Mouse (Mus musculus) lung, embryonic 16.5 days (tissue): ENCODE data around the gene Mboat7. TPM values are rescaled to one million over a fixed set of nuclear protein-coding genes. Genes with fewer than 3 reads are reported as not detected.
A peak's percentile ranks its signal among the peaks of the same experiment; 100 is the strongest.
"Not testable (repeated sequence)": the region's sequence is repeated elsewhere in the genome, so short reads cannot be mapped to it uniquely, and the experiment has no call there.

ENCODE experiments used
- ATAC-seq: fragments of 200-750 bp; cut with Nextera tagmentation; 2 replicates; pipeline ENCODE4 v1.8.0; 2017; ENCODE audit warnings: low read depth, mild to moderate bottlenecking, moderate library complexity
- H3K27ac ChIP-seq: fragments of 300-500 bp; sonication (generic); 2 replicates; pipeline ENCODE4 v1.5.1; 2014; ENCODE audit warnings: mild to moderate bottlenecking, control low read depth, low read length
- H3K27me3 ChIP-seq: fragments of 300-500 bp; sonication (generic); 2 replicates; pipeline ENCODE4 v1.6.1; 2014; ENCODE audit warnings: low read depth, low read length, mixed read lengths; ENCODE audit not compliant: control insufficient read depth, insufficient read depth
- H3K36me3 ChIP-seq: fragments of 300-500 bp; sonication (generic); 2 replicates; pipeline ENCODE4 v1.6.1; 2014; ENCODE audit warnings: low read length; ENCODE audit not compliant: control insufficient read depth, insufficient read depth
- H3K4me1 ChIP-seq: fragments of 300-500 bp; sonication (generic); replicated peaks from 2 replicates; pipeline ENCODE4 v1.6.1; 2014; ENCODE audit warnings: low read length, mixed read lengths; ENCODE audit not compliant: control insufficient read depth, insufficient read depth
- H3K4me2 ChIP-seq: fragments of 300-500 bp; sonication (generic); 2 replicates; pipeline ENCODE4 v1.6.1; 2014; ENCODE audit warnings: low read depth, low read length, control low read depth
- H3K4me3 ChIP-seq: fragments of 300-500 bp; sonication (generic); 2 replicates; pipeline ENCODE4 v1.5.1; 2014; ENCODE audit warnings: mild to moderate bottlenecking, low read length, control low read depth
- H3K9ac ChIP-seq: fragments of 300-500 bp; sonication (generic); 2 replicates; pipeline ENCODE4 v1.6.1; 2014; ENCODE audit warnings: low read length, control low read depth
- H3K9me3 ChIP-seq: fragments of 300-500 bp; sonication (generic); 2 replicates; pipeline ENCODE4 v1.6.1; 2016; ENCODE audit warnings: low read length; ENCODE audit not compliant: control insufficient read depth
- WGBS: fragments of 180-500 bp; shearing (Covaris S2); extraction: QIAGEN DNeasy Blood & Tissue Kit; methylation state at CpG from one replicate; pipeline ENCODE4 v1.1.7; 2014; 5-methylcytosine and 5-hydroxymethylcytosine counted together
- polyA plus RNA-seq: library from polyadenylated mRNA; unstranded; fragments of >200 nt; fragmentation: Nextera tagmentation; extraction: Ambion mirVana; gene quantifications from 2 replicates; pipeline ENCODE4 v1.2.1, GENCODE M21; 2015

The Mboat7 gene
- polyA plus RNA-seq, 1 experiment from 2014 or later, result 51.3 TPM

DNA sequence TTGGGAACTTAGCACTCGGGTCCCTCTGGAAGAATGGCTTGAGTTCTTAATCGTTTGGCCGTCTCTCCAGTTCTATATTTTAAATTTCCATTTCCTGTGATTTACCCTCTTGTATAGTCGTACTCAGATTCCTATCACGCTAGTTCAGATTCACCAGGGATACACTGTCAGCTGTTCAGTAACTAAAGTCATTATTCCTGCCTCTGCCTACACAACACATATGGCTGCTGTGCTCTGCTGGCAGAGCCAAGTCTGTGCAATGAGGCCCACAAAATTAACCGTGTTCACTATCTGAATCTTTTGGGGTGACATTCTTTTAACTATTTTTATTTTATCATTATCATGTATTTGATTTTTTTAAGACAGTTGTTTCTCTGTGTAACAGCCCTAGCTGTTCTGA lies 5.1 kb upstream of the Mboat7 start:
- H3K9ac ChIP-seq, result no peak overlapping the region
- 95% methylated on average over 6 of the region's 6 CpGs for WGBS

DNA sequence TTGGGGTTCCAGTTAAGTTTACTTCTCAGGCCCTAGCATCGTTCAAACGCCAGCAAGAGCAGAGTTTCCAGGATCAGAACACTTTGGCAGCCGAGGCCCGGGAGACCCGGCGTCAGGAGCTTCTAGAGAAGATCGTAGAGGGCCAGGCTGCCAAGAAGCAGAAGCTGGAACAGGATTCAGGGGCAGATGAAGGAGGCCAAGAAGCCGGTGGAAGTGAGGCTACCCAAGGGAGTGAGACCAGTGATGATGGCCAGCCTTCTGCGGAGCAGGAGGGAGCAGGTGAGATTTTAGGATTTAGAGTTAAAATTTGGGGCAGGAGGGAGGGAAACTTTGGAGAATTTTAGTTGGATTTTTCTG lies 1.6 kb upstream of the Mboat7 start:
- not testable (repeated sequence) for ATAC-seq, H3K9me3 ChIP-seq, H3K27me3 ChIP-seq
- Histone ChIP-seq H3K4me2 (peak overlapping the region; percentile 85), H3K4me1 (peaks cover 17% of the 10 kb centered on the region), H3K9ac (peak overlapping the region; percentile 96), H3K27ac (peak overlapping the region; percentile 98), H3K4me3 (peak overlapping the region; percentile 83), H3K36me3 (peaks cover 28% of the 10 kb centered on the region)
- 1% methylated on average over 9 of the region's 9 CpGs for WGBS

More for the DNA sequence above, 5.1 kb upstream of the Mboat7 start:
- ATAC-seq, result no peak
- no peak overlapping the region for H3K4me3 ChIP-seq
- H3K4me2 ChIP-seq, result no peak overlapping the region
- peaks cover 7% of the 10 kb centered on the region for H3K4me1 ChIP-seq
- peaks cover 33% of the 10 kb centered on the region for H3K36me3 ChIP-seq
- no peak overlapping the region for H3K27ac ChIP-seq
- H3K9me3 ChIP-seq, result no peaks in the 10 kb centered on the region
- no peaks in the 10 kb centered on the region for H3K27me3 ChIP-seq

DNA sequence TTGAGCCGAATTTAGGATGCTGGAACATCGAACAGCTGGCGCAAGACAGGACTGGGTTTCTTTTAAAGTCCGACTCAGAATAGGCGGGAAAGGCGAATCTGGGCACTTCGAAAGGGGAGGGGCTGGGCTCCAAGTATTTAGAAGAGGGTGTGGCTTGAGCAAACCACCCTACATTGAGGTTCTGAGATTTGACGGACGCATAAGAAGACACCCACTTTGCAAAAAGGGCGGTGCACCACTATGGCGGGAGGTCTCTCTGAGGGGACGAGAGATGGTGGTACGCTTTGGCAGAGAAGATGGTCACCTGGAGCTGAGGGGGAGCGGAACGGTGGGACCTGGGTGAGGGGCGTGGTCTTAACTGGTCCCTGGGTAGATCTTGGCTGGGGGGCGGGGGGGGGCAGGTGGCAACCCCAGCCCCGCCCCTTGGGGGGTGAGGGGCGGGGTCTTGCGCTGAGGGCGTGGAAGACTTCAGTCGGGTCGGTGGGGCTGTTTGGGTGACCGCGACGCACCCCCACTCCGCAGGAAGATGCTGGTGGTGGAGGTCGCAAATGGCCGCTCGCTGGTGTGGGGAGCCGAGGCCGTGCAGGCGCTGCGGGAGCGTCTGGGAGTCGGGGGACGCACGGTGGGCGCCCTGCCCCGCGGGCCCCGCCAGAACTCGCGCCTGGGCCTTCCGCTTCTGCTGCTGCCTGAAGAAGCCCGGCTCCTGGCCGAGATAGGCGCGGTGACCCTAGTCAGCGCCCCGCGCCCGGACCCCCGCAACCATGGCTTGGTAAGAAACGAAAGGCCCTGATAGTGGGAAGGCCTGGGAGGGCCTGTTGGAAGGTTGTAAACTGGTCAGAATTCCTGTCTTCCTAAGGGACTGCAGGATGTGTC lies 989 bp upstream of the Mboat7 start:
- ATAC-seq, result peak; percentile 73
- 1% methylated on average over 48 of the region's 55 CpGs for WGBS

DNA sequence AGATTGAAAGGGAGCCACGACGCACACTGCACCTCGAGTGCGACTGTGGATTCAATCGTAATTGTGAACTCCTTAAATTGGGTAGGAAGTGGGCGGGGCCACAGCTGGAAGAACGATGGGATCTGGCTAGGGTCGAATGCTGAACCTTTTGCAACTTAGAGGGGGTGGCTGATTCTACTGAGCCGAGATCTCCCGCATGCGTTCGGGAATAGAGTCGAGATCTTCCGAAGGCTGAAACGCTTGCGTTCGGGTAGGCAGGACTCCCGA lies 419 bp upstream of the Mboat7 start:
- H3K27ac ChIP-seq, result peak overlapping the region; percentile 98
- peak overlapping the region; percentile 83 for H3K4me3 ChIP-seq
- no peaks in the 10 kb centered on the region for H3K9me3 ChIP-seq
- peaks cover 17% of the 10 kb centered on the region for H3K4me1 ChIP-seq
- 0% methylated on average over 18 of the region's 18 CpGs for WGBS
- H3K4me2 ChIP-seq, result peak overlapping the region; percentile 85
- H3K36me3 ChIP-seq, result peaks cover 19% of the 10 kb centered on the region
- ATAC-seq, result no peak
- peak overlapping the region; percentile 96 for H3K9ac ChIP-seq
- no peaks in the 10 kb centered on the region for H3K27me3 ChIP-seq

More for the DNA sequence above, 989 bp upstream of the Mboat7 start:
- Histone ChIP-seq H3K36me3 (peaks cover 25% of the 10 kb centered on the region), H3K4me2 (peak overlapping the region; percentile 85), H3K27ac (peak overlapping the region; percentile 98), H3K9ac (peak overlapping the region; percentile 96), H3K4me3 (peak overlapping the region; percentile 83), H3K27me3 (no peaks in the 10 kb centered on the region), H3K9me3 (no peaks in the 10 kb centered on the region), H3K4me1 (peaks cover 17% of the 10 kb centered on the region)

DNA sequence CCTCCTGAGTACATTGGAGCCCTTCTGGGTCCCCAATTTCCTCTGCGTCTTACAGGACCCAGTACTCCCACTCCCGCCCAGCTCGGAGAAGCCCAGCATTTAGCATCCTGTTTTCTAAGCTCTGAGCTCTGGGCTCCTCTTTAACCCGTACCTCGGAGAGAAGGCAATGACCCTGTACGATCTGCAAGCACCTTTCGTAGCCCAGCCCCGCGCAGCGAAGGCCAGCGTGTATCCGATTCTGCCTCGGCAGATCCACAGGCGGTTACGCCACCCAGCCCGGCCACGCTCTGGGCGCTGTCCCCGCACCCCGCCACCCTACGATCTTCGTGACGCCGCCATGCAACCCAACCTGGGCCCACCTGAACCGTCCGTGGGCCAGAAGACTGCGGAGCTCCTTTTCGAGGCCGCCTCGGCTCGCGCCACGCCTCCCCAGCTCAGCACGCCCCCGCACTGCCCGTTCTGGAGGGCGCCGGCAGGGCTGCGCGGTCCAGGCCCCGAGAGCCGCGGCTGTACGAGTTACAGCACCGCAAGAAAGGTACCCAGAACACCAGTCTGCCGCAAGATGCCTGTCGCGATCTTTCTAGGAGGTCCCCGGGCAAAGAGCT lies 839 bp downstream of the Mboat7 start, which contains the start of gene Tsen34:
Gene Tsen34 (plus strand): TSS at position 482 of the 605 bp plus-strand sequence.
- peak within 1 kb of the TSS; percentile 96 for H3K9ac ChIP-seq
- peak within 1 kb of the TSS; percentile 83 for H3K4me3 ChIP-seq
- no peaks in the 10 kb centered on the region for H3K27me3 ChIP-seq
- no peak for ATAC-seq
- no peaks in the 10 kb centered on the region for H3K9me3 ChIP-seq
- under 1% methylated on average over 49 of the region's 49 CpGs for WGBS
- peak within 1 kb of the TSS; percentile 98 for H3K27ac ChIP-seq
- H3K4me1 ChIP-seq, result peaks cover 17% of the 10 kb centered on the region
- peaks cover 12% of the 10 kb centered on the region for H3K36me3 ChIP-seq
- H3K4me2 ChIP-seq, result peak within 1 kb of the TSS; percentile 85

DNA sequence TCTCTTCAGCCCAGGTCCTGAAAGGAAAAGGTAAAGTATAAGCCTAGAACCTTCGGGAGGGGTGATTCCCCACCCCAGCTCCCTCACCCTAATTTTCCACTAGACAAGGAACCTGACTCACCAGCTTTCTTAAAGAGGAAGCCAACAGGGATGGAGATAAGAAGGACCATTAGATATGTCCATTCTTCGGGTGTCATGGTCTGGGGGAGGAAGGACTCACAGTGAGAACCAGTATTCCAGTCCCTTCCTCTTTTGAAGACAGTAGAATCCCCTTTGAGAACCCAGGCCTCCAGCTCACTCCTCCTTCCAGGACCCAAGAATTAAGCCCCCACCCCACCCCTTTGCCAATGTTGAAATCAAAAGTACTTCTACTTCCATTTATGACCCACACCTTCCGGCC lies 1.4 kb downstream of the Mboat7 start:
- no peak for ATAC-seq
- Histone ChIP-seq H3K9ac (peak overlapping the region; percentile 96), H3K4me2 (peak overlapping the region; percentile 85), H3K27me3 (no peaks in the 10 kb centered on the region), H3K36me3 (peaks cover 10% of the 10 kb centered on the region), H3K4me1 (peaks cover 17% of the 10 kb centered on the region), H3K9me3 (no peaks in the 10 kb centered on the region), H3K27ac (peak overlapping the region; percentile 98; the same call in 1 of the 2 replicates), H3K4me3 (peak overlapping the region; percentile 83)
- 26% methylated on average over 3 of the region's 3 CpGs for WGBS

DNA sequence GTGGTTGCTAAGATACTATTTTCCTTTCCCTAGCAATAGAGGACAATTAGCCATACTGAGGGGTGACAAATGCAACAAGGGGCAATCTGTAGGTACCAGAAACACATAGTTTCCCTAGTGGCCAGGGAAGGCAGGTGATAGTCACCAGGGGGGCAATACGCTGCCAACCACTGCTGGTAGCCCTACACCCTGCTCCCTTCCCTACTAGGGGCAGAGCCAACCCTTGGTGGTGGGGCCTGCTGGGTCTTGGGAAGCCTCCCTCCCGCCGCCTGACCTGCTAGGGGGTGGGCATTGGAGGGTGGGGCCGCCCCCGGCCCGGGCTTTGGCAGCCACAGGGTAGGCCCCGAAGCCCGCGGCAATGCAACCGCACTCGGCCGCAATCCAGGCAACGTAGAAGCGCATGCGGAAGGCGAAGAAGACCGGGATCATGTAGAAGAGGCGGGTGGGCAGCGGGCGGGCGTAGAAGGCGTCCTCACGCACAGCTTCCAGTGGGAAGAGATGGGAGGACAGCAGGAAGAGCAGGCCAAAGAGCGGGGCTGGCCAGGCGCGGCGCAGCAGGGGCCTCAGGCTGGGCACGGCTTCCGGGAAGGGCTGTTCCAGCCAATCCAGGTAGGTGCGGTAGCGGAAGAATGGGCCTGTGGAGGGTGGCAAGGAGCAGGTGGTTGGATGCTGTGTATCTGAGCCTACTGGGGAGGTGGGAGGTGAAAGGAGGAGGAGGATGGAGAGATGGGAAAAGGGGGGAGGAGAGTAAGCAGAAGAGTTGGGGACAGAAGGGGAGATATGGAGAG lies 7.7 kb downstream of the Mboat7 start:
- no peaks in the 10 kb centered on the region for H3K4me1 ChIP-seq
- no peak for ATAC-seq
- 84% methylated on average over 31 of the region's 31 CpGs for WGBS
- no peak overlapping the region for H3K4me2 ChIP-seq
- H3K36me3 ChIP-seq, result peaks cover 12% of the 10 kb centered on the region
- H3K4me3 ChIP-seq, result no peak overlapping the region
- no peak overlapping the region for H3K9ac ChIP-seq
- no peaks in the 10 kb centered on the region for H3K9me3 ChIP-seq
- no peaks in the 10 kb centered on the region for H3K27me3 ChIP-seq
- H3K27ac ChIP-seq, result no peak overlapping the region

DNA sequence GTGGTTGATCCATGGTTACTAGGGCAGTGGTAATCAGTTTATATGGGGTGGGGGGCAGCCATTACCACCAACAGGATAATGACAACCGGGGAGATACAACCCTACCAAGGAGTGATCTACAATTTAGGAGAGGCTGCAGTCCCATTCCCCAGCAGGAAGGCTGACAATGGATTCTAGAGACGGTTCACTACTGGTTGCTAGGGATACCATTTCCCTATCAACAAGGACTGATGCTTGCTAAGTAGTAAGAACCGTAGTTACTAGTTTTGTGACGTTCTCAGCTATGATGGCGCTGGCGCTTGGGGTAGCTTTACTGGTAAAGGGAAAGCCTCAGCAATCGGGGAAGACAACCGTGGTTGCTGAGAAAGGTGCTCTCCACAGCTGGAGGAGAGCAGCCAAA lies 8.6 kb downstream of the Mboat7 start:
- Histone ChIP-seq H3K4me3 (no peak overlapping the region), H3K9ac (no peak overlapping the region), H3K9me3 (no peaks in the 10 kb centered on the region), H3K4me1 (no peaks in the 10 kb centered on the region), H3K27ac (no peak overlapping the region), H3K27me3 (no peaks in the 10 kb centered on the region), H3K4me2 (no peak overlapping the region), H3K36me3 (peaks cover 15% of the 10 kb centered on the region)
- WGBS, result 87% methylated on average over 8 of the region's 8 CpGs
- no peak for ATAC-seq
